Mouse (Mus musculus) kidney, adult 18-20 months (tissue): ENCODE results near the gene Vmn2r20.
"Not testable (repeated sequence)": the region's sequence is repeated elsewhere in the genome, so short reads cannot be mapped to it uniquely, and the experiment has no call there.

Source experiments
- DNase-seq: peaks from one replicate; pipeline ENCODE4 v3.0.0; 2021

The Vmn2r20 gene

GRCm38 (mm10) chr6:123418016-123418415, at the start of gene Vmn2r20:
Gene Vmn2r20, minus strand, starts transcription at chr6:123418116.
- DNase-seq, result not testable (repeated sequence)

- not testable (repeated sequence) for DNase-seq
Measured at GRCm38 (mm10) chr6:123424413-123424812, 6.5 kb upstream of the Vmn2r20 start.

- not testable (repeated sequence) for DNase-seq
Measured at GRCm38 (mm10) chr6:123406918-123407665, 10.8 kb downstream of the Vmn2r20 start.

- DNase-seq, result not testable (repeated sequence)
Measured at GRCm38 (mm10) chr6:123388824-123389223, 29.1 kb downstream of the Vmn2r20 start.

GRCm38 (mm10) chr6:123346141-123346540, 71.8 kb downstream of the Vmn2r20 start:
- no peak for DNase-seq

GRCm38 (mm10) chr6:123340093-123340492, 77.8 kb downstream of the Vmn2r20 start:
- DNase-seq, result peak; percentile 4

GRCm38 (mm10) chr6:123332503-123332902, 85.4 kb downstream of the Vmn2r20 start:
- no peak for DNase-seq
